Mouse (Mus musculus): ENCODE results near the gene Rbfox3.

Rbfox3 gene

GRCm38 (mm10) chr11:118668351-118668750 is 243.0 kb downstream of the Rbfox3 start:
- no peak for DNase-seq (ENCODE audit: low spot score)

- DNase-seq (ENCODE audit: low spot score), result no peak
These were observed 243.5 kb downstream of the Rbfox3 start for GRCm38 (mm10) chr11:118667946-118668345.

- no peak for DNase-seq (ENCODE audit: low spot score)
These were observed 245.2 kb downstream of the Rbfox3 start for GRCm38 (mm10) chr11:118666172-118666571.

GRCm38 (mm10) chr11:118663305-118663704 is 248.1 kb downstream of the Rbfox3 start:
- DNase-seq (ENCODE audit: low spot score), result no peak

DNA sequence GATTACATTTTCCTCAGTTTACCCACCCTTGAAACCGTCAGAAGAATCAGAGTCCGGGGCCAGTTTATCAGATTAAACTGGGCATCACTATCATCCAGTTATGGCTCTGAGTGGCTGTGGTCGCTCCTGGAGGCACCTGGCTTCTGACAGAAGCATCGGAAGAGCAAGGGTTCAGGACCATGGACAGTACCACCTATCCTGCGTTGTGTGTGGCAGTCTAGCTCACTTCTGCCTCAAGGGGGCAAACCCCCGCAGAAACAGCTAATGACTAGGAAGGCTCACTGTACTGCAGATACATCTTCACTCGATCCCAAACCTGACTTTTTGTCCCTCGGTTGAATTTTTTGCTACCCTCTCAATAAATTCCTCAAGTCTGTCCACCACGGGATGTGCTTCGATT is 252.1 kb downstream of the Rbfox3 start:
- peak; percentile 94 for DNase-seq (ENCODE audit: low spot score)

DNA sequence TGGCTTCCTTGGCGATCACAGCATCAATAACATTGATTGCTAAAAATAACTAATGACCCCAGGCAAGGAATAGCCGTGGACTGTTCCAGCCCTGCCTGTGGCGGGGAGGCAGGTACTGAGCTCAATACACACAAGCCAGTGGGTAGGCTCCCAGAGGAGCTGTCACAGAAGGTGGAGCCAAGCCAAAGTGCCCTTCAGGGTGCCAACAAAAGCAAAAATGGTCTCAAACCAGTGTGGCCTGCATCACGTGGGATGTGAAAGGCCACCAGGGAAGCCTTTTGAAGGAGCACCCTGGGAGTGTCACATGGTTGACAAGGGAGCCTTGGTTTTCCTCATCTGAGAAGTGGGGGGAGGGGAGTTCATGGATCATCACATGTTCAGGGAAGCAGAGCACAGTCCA is 255.6 kb downstream of the Rbfox3 start:
- DNase-seq (ENCODE audit: low spot score), result no peak

DNA sequence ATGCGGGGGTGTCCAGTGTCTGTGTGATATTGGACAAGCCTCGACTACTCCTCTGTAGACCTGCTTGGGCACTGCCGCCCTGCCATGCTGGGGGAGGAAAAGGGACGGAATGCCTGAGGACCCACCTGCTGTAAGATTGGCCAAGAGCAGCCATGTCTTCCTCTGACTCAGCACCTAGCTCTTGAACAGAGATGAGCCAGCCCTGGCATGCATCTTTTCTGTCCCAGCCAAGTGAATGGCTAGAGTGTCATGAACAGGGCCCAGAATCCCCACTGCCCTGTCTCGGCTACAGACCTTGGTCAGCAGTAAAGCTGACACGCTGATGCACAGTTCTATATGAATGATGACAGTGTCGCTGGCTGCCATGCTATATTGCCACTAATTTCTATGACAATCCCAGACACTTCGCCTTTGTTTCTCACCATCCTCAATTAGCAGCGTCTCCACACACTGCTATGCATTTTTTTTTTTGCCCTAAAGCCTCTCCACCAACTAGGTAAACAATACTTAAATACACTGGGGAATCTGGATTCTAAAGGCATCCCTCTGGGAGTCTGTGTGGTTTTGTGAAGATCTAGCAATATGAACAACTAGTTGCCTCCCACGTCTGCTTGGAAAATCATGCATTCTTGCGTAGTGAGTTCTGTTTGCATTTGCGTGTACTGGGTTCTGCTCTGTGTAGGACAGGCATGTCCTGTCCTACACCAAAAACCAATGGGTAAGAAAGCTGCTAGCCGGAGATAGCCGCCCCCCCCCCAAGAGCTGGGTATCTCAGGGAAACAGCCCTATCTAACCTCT is 257.7 kb downstream of the Rbfox3 start:
- no peak for DNase-seq (ENCODE audit: low spot score)

- DNase-seq (ENCODE audit: low spot score), result no peak
These were observed 258.8 kb downstream of the Rbfox3 start for GRCm38 (mm10) chr11:118652401-118653240.

DNA sequence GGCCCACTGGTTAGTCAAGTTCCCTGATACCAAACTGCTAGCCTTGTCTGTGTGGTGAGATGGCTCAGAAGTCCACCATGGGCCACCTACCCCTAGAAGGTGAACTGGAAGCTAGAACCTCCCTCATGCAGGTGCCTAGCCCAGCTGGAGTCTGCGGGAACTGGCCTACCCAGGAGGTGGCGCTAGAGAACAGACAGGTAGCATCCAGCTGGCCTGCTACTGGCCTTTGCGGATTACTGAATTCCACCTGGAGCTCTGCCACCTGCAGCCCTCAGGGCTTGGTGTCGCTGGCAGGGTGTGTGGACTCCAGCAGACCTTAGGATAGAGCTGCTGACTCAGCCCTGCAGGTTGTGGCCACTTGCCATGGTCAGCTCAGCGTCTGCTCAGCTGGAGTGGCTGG is 263.0 kb downstream of the Rbfox3 start:
- peak; percentile 61 for DNase-seq (ENCODE audit: low spot score)

DNA sequence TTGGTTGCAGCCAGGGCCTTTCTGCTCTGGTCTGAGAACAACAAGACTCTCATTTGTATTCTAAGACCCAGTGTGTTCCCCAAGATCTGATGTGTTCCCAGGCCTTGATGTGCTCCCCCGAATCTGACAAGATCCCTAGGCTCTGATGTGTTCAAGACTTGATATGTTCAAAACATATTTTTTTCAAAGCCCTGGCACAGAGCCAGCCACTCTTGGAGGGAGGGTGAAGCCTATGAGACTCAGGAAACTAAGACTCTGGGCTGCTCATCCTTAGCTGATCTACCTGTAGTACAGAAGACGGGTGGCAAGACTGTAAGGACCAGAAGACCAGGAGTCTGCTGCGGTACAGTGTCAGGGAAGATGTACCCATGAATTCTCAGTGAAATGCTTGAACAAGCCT is 264.5 kb downstream of the Rbfox3 start:
- no peak for DNase-seq (ENCODE audit: low spot score)

DNA sequence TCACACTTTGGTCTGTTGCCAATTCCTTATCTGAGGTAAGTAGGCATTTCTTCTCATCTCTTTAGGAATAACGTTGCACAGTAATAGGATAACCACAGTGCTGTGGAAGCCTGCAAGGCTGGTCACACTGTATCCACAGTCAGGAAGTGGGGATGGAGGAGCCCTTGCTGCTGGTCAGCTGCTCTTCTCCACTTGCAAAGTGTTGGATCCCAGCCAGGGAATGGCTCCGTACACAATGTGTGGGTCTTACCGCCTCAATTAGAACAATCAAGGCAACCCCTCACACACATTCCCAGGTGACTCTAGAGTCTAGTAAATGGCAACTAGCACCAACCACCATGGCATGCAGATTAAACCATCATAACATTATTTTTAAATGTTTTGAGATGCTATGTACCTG is 266.2 kb downstream of the Rbfox3 start:
- DNase-seq (ENCODE audit: low spot score), result no peak

DNA sequence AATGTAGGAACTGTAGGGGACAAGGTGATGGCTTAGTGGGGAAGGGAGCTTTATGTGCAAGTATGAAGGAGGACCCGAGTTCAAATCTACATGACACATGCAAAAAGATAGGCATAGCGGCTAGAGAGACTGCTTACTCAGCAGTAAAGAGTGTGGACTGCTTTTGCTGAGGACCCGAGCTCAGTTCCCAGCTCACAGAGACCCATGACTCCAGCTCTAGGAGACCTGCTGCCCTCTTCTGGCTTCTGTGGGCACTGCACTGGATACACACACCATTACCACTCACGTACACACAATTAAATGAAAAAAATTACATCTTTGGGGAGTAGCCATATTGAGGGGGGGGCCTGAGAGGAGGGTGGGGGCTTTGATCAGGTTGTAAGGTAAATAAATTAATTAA is 270.7 kb downstream of the Rbfox3 start:
- DNase-seq (ENCODE audit: low spot score), result no peak

DNA sequence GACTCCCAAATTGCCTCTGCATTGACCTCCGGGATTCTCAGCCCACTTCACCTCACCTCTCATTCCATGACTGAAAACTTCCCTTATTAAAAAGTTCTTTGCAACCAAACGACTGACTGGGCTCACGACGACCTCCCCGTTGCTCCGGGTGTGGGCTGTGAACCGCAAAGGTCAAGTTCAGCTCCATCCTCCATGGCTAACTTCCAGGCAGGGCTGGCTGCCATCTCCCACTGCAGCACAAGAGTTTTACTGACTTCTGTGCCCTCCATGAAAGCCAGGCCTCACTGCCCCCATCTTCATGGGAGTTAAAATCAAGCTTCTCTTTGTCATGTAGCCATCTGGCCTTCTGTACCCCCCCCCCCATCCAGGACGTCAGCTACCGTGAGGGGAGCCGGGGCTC is 273.7 kb downstream of the Rbfox3 start:
- no peak for DNase-seq (ENCODE audit: low spot score)

GRCm38 (mm10) chr11:118634647-118635046 is 276.8 kb downstream of the Rbfox3 start:
- peak; percentile 45 for DNase-seq (ENCODE audit: low spot score)

GRCm38 (mm10) chr11:118629718-118630117 is 281.7 kb downstream of the Rbfox3 start:
- no peak for DNase-seq (ENCODE audit: low spot score)

DNA sequence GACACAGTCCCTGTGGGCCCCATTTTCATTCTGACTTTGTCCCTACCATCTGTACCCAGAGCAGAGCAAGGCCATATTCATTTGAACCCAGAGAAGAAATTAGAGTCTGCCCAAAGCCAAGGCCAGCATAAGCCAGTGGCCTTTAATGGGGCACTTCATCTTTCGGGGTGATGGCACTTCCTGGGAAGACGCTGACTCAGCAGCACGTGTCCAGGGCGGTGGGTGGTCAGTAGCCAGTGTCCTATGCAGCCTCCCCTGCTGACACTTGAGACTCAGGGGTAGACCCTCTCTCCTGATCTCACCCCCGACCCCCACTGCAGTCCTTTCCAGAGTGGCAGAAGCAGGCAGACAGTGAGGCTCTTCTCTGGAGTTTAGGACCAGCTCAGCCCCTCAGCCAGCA is 283.9 kb downstream of the Rbfox3 start:
- no peak for DNase-seq (ENCODE audit: low spot score)

DNA sequence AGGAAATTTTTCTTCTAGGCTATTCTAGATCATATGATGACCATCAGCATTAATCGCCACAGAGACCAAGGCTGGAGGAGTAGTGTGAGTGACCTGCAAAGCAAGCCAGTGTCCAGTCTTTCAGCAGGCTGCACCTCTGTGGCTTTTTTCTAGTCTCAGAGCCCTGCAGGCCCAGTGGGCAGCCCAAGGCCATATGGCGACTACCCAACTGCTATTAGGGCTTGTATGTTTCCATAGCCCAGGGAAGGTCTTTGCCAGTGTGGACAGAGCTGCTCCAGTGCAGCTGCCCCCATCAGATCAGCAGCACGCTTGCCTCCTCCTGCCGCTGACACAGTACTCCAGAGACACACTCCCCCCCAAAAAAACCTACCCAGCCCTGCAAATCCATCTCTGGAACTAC is 290.5 kb downstream of the Rbfox3 start:
- DNase-seq (ENCODE audit: low spot score), result no peak

DNA sequence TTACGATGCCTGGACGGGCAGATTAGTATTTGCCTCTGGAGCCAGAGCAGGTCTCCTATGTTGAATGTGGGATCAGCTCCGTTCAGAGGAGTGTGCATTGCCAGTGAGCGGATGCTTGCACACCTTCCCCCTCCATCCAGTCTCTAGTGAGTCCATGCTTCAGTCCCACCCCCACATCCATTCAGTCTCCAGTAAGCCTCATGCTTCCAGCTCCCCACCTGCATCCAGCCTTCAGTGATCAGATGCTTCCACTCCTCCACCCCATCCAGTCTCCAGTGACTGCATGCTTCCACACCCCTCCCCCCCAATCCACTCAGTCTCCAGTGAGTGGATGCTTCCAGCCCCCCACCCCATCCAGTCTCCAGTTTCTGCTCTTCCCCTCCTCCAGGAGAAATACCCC is 297.3 kb downstream of the Rbfox3 start:
- DNase-seq (ENCODE audit: low spot score), result no peak

- no peak for DNase-seq (ENCODE audit: low spot score)
These were observed 301.3 kb downstream of the Rbfox3 start for GRCm38 (mm10) chr11:118610128-118610527.

DNA sequence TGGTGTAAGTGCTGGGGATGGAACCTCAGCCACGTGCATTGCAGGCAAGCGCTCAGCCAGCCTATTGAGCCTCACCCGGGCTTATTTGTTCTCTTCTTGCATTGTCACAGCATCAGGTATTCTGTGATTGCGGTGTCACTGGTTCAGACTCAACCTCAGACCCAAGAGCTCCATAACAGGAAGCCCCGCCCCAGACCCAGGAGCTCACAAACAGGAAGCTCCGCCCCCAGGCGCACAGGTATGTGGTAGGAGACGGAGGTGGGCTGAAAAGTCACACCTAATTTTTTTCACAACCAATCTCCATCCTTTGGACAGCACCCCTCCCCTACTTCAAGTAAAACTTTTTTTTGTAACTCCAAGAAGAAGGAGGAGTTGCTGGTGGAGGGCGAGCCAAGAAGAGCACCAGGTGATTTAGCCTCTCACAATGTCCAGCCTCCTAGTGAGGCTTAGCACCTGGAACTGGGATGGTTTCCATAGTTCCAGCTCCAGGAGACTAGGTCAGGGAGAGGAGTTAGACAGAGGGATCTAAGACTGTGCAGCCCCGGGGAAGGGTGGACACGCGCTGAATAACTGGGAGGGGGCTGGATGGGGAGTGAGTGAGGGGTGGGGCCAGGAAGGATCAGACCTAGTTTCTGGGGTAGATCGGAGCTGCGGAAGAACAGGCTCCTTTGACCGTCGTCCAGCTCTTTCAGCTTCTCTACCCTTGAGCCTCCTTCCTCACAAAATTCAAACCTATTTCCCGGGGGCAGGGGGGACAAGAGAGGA is 302.0 kb downstream of the Rbfox3 start:
- no peak for DNase-seq (ENCODE audit: low spot score)

DNA sequence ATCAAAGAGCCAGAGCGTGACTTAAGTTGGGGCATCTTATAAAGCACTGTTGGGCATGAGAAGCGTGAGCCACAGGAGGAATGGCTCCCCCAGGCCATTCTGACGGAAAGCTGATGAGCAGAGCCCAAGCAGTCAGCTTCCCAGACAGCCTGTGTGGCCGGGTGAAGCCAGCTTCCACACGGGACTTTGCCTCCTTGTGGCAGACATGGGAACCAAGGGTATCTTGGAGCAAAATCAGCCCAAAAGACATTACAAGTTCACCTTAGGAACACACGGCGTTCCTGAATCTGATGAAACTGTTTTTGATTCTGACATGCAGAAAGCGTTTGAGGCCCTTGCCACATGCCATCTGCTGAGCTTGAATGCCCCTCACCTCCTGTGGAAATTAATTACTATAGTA is 303.5 kb downstream of the Rbfox3 start:
- no peak for DNase-seq (ENCODE audit: low spot score)

DNA sequence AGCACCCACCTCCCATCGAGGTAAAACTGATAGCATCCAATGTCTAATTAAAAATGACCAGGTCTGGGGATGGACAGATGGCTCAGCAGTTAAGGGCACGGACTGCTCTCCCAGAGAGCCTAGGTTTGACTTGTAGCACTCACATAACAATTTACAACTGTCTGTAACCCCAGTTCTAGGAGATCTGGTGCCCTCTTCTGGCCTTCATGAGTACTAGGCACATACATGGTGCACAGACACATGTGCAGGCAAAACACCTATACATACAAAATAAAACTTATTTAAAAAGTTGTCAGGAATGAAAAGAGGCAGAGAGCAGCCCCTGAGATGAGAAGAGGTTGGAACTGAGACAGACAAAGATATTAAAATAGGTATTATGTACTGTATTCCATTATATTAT is 305.8 kb downstream of the Rbfox3 start:
- no peak for DNase-seq (ENCODE audit: low spot score)

DNA sequence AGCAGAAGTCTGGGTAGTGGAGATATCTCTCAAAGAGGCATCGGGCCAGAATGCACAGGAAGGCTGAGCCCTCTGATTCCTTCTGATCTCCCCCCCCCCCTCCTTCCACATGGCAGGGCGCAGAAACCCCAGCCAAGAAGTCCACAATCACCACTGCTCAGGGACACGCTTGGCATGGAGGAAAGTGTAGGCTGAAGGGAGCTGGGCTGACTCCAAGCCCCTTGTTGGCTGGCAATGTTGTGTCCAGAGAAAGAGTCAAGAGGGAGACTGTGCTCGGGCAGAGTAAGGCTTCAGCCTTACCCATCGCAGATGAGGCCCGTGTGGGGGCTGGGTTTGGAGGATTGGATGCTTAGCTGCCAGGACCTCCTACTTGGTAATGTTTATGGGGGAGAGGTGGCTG is 307.2 kb downstream of the Rbfox3 start:
- no peak for DNase-seq (ENCODE audit: low spot score)
